Mouse (Mus musculus) C2C12 (cell line): ENCODE results near the gene Hoxb7.

ENCODE experiments used
- CEBPB ChIP-seq: IDR thresholded peaks from one replicate; pipeline ENCODE4 v1.6.1; 2011; ENCODE audit warnings: low read depth, mild to moderate bottlenecking, control low read depth, moderate library complexity
- CTCF ChIP-seq: IDR thresholded peaks from one replicate; pipeline ENCODE4 v1.5.1; 2011; ENCODE audit not compliant: control insufficient read depth, insufficient read depth, insufficient read length
- MAX ChIP-seq: IDR thresholded peaks from one replicate; pipeline ENCODE4 v1.6.1; 2011; ENCODE audit warnings: mild to moderate bottlenecking, control low read depth
- MYOG ChIP-seq: IDR thresholded peaks from one replicate; pipeline ENCODE4 v1.6.1; 2011; ENCODE audit not compliant: control insufficient read depth, insufficient read length; ENCODE audit errors: extremely low read depth
- USF1 ChIP-seq: IDR thresholded peaks from one replicate; pipeline ENCODE4 v1.6.1; 2011; ENCODE audit warnings: low read depth, mild to moderate bottlenecking, control low read depth, moderate library complexity

DNA sequence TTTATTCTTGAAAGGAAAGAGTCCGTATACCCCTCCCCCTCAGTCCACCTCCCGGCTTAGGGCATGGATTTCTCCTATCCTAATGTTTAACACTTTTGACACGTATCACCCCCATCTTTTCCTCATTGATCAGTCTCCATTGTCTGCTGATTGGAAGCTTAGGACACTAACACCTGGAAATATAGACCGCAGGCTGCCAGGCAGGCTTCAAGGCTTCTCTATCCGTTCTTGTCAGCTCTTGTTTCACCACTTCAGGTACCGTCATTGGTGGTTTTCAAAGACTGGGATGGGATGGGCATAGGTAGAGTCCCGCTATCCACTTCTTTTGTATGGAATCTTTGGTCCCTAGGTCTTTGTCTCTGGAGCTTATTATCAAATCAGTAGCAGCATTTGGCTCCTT lies 40.7 kb downstream of the Hoxb7 start:
- TF ChIP-seq MAX, result no peak
- TF ChIP-seq MYOG, result no peak
- TF ChIP-seq CTCF, result no peak
- no peak for TF ChIP-seq CEBPB
- no peak for TF ChIP-seq USF1
